Comparison of ENCODE assay signal across 18 mouse cellular contexts in genomic region chr1:54776116-54776515, GRCm38 (mm10).
DNase-seq lines count a peak whose midpoint lies in the region; TF ChIP-seq lines count a peak whose summit lies in the region.
"Had no signal": no experiment of that assay in that cellular context is flagged by ENCODE, and none has a peak within 500 bp of the region (broad histone marks: within the 10 kb centered on the region; RNA-seq: fewer than 3 reads in every experiment).

No protein-coding gene starts in this region.

- TF ChIP-seq RAD21 in CH12.LX (IDR thresholded peaks at IDR 0.05; ENCODE audit: low read depth, low read length): no peak

- H3K79me2 ChIP-seq in CH12.LX (replicated peaks; ENCODE audit: control insufficient read depth, extremely low read depth, insufficient read depth, poor library complexity, severe bottlenecking): no peaks in the 10 kb centered on the region

- H3K4me1 ChIP-seq in CH12.LX (ENCODE audit: control insufficient read depth in 1 of 2, insufficient read depth in 2 of 2): peaks cover 7 to 37% of the 10 kb centered on the region in 2 experiments
- H3K4me1 ChIP-seq: embryonic facial prominence, embryonic 10.5 days; hindbrain, embryonic 10.5 days; intestine, embryonic 15.5 days had no signal

- H3K4me2 ChIP-seq in CH12.LX (ENCODE audit: insufficient read depth, low read depth, poor library complexity, severe bottlenecking): peak overlapping the region; percentile 16; the same call in 1 of the 2 replicates
- H3K4me2 ChIP-seq: heart, embryonic 12.5 days; hindbrain, embryonic 14.5 days; intestine, embryonic 15.5 days had no signal

- no peak for TF ChIP-seq EP300 in CH12.LX (IDR thresholded peaks at IDR 0.05; ENCODE audit: low read length)

- peak; percentile 31; the same call in 1 of the 2 replicates for TF ChIP-seq POLR2A in CH12.LX (IDR thresholded peaks at IDR 0.05; ENCODE audit: low read depth, low read length)

- dilution Hi-C loops in CH12.LX (cut with MboI; ENCODE audit: extremely low pct_ligation_motif_present, extremely low pct_unique_long_range_greater_than_20kb, low sequenced_read_pairs): no loop called here

- TF ChIP-seq CTCF in CH12.LX (conservative IDR thresholded peaks at IDR 0.05 in 1 of 2, IDR thresholded peaks at IDR 0.05 in 1 of 2; ENCODE audit: low read depth in 2 of 2, low read length in 2 of 2): no peak

- H3K9ac ChIP-seq in CH12.LX (ENCODE audit: insufficient read depth, low read depth): no peak overlapping the region
- H3K9ac ChIP-seq: heart, embryonic 12.5 days; hindbrain, embryonic 14.5 days; intestine, embryonic 15.5 days had no signal

- DNase-seq in A20 (ENCODE audit: low read depth, low spot score): peak; percentile 32
- peak; percentile 52 for DNase-seq in CH12.LX (ENCODE audit: extremely low read depth)
- peak; percentile 28 for DNase-seq in ZHBTc4 (ENCODE audit: low read depth, low spot score)
- peak; percentile 14 for DNase-seq in testis, postnatal 14 days (ENCODE audit: low spot score)
- DNase-seq in cerebellum, adult 8-10 months: no peak
- no peak for DNase-seq in adrenal gland, adult 8-10 months
- DNase-seq: adrenal gland, postnatal 25 days; B cell, adult 2 months; cerebellum, adult 18-20 months; cerebellum, postnatal 10 days; gastrocnemius, adult 2 months; gastrocnemius, postnatal 25 days; heart, adult 18-20 months had no signal

- in situ Hi-C loops in CH12.LX (cut with MboI; ENCODE audit: low pct_ligation_motif_present, low pct_unique_long_range_greater_than_20kb, low sequenced_read_pairs): no loop called here

- no peaks in the 10 kb centered on the region for H3K27me3 ChIP-seq in CH12.LX (replicated peaks)
- H3K27me3 ChIP-seq: heart, embryonic 12.5 days; intestine, embryonic 15.5 days had no signal

- H3K27ac ChIP-seq in CH12.LX (ENCODE audit: insufficient read depth, low read depth): no peak overlapping the region
- H3K27ac ChIP-seq: embryonic facial prominence, embryonic 10.5 days; gastrocnemius, adult 2 months; hindbrain, embryonic 10.5 days; hindbrain, embryonic 14.5 days; intestine, embryonic 15.5 days had no signal

- peaks cover 2% of the 10 kb centered on the region for H3K9me3 ChIP-seq in CH12.LX (replicated peaks; ENCODE audit: low read length)
- H3K9me3 ChIP-seq: embryonic facial prominence, embryonic 10.5 days; intestine, embryonic 15.5 days had no signal

- peaks cover 0 to 13% of the 10 kb centered on the region in 2 experiments for H3K36me3 ChIP-seq in CH12.LX (replicated peaks in 1 of 2; ENCODE audit: control insufficient read depth in 1 of 2, insufficient read depth in 1 of 2, low read length in 1 of 2)
- H3K36me3 ChIP-seq: heart, embryonic 12.5 days; hindbrain, embryonic 10.5 days; intestine, embryonic 15.5 days had no signal

- H3K4me3 ChIP-seq in CH12.LX (replicated peaks in 1 of 3; ENCODE audit: low read depth in 2 of 3, low read length in 2 of 3, poor library complexity in 1 of 3): no peak overlapping the region
- H3K4me3 ChIP-seq: embryonic facial prominence, embryonic 10.5 days; gastrocnemius, adult 2 months; heart, embryonic 12.5 days; hindbrain, embryonic 10.5 days; intestine, embryonic 15.5 days had no signal

TF ChIP-seq in CH12.LX, 34 proteins besides CTCF, POLR2A, EP300 and RAD21:
- TF ChIP-seq TCF12 (IDR thresholded peaks at IDR 0.05; ENCODE audit: low read depth, low read length) (no peak), ELF1 (IDR thresholded peaks at IDR 0.05; ENCODE audit: low read depth, low read length) (peak; percentile 32; the same call in 1 of the 2 replicates)

Comparison
In these comparisons a context has a peak if more than half of its experiments do, and no peak if none do; other contexts are left out.
1. DNase-seq: peak in A20 (single experiment), CH12.LX (single experiment), ZHBTc4 (single experiment) and testis, postnatal 14 days (single experiment); none in cerebellum, adult 8-10 months (single experiment) and adrenal gland, adult 8-10 months (single experiment).